Mouse (Mus musculus) forebrain, embryonic 16.5 days (tissue): ENCODE results near the gene Sell. TPM values are rescaled to one million over a fixed set of nuclear protein-coding genes. Genes with fewer than 3 reads are reported as not detected.

Source experiments
- ATAC-seq: fragments of 200-750 bp; cut with Nextera tagmentation; 2 replicates; pipeline ENCODE4 v1.8.0; 2017; ENCODE audit warnings: mild to moderate bottlenecking, moderate library complexity
- H3K27ac ChIP-seq: fragments of 300-500 bp; sonication (generic); 2 replicates; pipeline ENCODE4 v1.5.1; 2014; ENCODE audit warnings: low read length, control low read depth
- H3K27me3 ChIP-seq: fragments of 300-500 bp; sonication (generic); replicated peaks from 2 replicates; pipeline ENCODE4 v1.6.1; 2014; ENCODE audit warnings: low read length; ENCODE audit not compliant: control insufficient read depth, insufficient read depth
- H3K36me3 ChIP-seq: fragments of 300-500 bp; sonication (generic); 2 replicates; pipeline ENCODE4 v1.6.1; 2014; ENCODE audit not compliant: control insufficient read depth, insufficient read depth
- H3K4me1 ChIP-seq: fragments of 300-500 bp; sonication (generic); replicated peaks from 2 replicates; pipeline ENCODE4 v1.6.1; 2014; ENCODE audit warnings: low read length; ENCODE audit not compliant: control insufficient read depth, insufficient read depth
- H3K4me2 ChIP-seq: fragments of 300-500 bp; sonication (generic); 2 replicates; pipeline ENCODE4 v1.6.1; 2014; ENCODE audit warnings: mild to moderate bottlenecking, low read length, control low read depth
- H3K4me3 ChIP-seq: fragments of 300-500 bp; sonication (generic); replicated peaks from 2 replicates; pipeline ENCODE4 v1.5.1; 2014; ENCODE audit warnings: mild to moderate bottlenecking, low read length, control low read depth
- H3K9ac ChIP-seq: fragments of 300-500 bp; sonication (generic); replicated peaks from 2 replicates; pipeline ENCODE4 v1.6.1; 2014; ENCODE audit warnings: low read depth, low read length, control low read depth
- H3K9me3 ChIP-seq: fragments of 300-500 bp; sonication (generic); 2 replicates; pipeline ENCODE4 v1.6.1; 2016; ENCODE audit warnings: low read length; ENCODE audit not compliant: control insufficient read depth
- WGBS: fragments of 180-500 bp; shearing (Covaris S2); extraction: QIAGEN DNeasy Blood & Tissue Kit; methylation state at CpG from one replicate; pipeline ENCODE4 v1.1.7; 2014; 5-methylcytosine and 5-hydroxymethylcytosine counted together
- polyA plus RNA-seq: library from polyadenylated mRNA; unstranded; fragments of >200 nt; fragmentation: Nextera tagmentation; extraction: Ambion mirVana; gene quantifications from 2 replicates; pipeline ENCODE4 v1.2.1, GENCODE M21; 2015

The Sell gene
- polyA plus RNA-seq, 1 experiment from 2014 or later: 0.11 TPM

- no peak overlapping the region for H3K27ac ChIP-seq
- H3K9me3 ChIP-seq: no peaks in the 10 kb centered on the region
- H3K36me3 ChIP-seq: no peaks in the 10 kb centered on the region
- no peak overlapping the region for H3K4me3 ChIP-seq
- no peak for ATAC-seq
- H3K9ac ChIP-seq: no peak overlapping the region
- H3K27me3 ChIP-seq: no peaks in the 10 kb centered on the region
- H3K4me1 ChIP-seq: no peaks in the 10 kb centered on the region
- WGBS: 24% methylated on average over 3 of the region's 3 CpGs
- H3K4me2 ChIP-seq: no peak overlapping the region
These were observed 18.2 kb upstream of the Sell start for GRCm38 (mm10) chr1:164043549-164043948.

GRCm38 (mm10) chr1:164047934-164048333 lies 13.8 kb upstream of the Sell start, which contains the start of gene Sele:
Sele (plus strand) TSS chr1:164048234.
- H3K4me3 ChIP-seq: no peak within 1 kb of the TSS
- no peak within 1 kb of the TSS for H3K9ac ChIP-seq
- H3K27ac ChIP-seq: no peak within 1 kb of the TSS
- no peaks in the 10 kb centered on the region for H3K9me3 ChIP-seq
- 86% methylated on average over 5 of the region's 5 CpGs for WGBS
- no peaks in the 10 kb centered on the region for H3K4me1 ChIP-seq
- H3K4me2 ChIP-seq: no peak within 1 kb of the TSS
- no peaks in the 10 kb centered on the region for H3K27me3 ChIP-seq
- ATAC-seq: no peak
- H3K36me3 ChIP-seq: no peaks in the 10 kb centered on the region

- no peak overlapping the region for H3K4me3 ChIP-seq
- no peak overlapping the region for H3K9ac ChIP-seq
- H3K4me1 ChIP-seq: no peaks in the 10 kb centered on the region
- no peak overlapping the region for H3K4me2 ChIP-seq
- H3K27ac ChIP-seq: no peak overlapping the region
- H3K9me3 ChIP-seq: no peaks in the 10 kb centered on the region
- WGBS: 93% methylated on average over 9 of the region's 9 CpGs
- H3K27me3 ChIP-seq: no peaks in the 10 kb centered on the region
- no peaks in the 10 kb centered on the region for H3K36me3 ChIP-seq
- no peak for ATAC-seq
These were observed 8.2 kb upstream of the Sell start for GRCm38 (mm10) chr1:164053561-164053960.

GRCm38 (mm10) chr1:164054800-164055199 lies 7.0 kb upstream of the Sell start:
- no peak overlapping the region for H3K4me3 ChIP-seq
- no peaks in the 10 kb centered on the region for H3K27me3 ChIP-seq
- no peaks in the 10 kb centered on the region for H3K36me3 ChIP-seq
- no peak for ATAC-seq
- no peak overlapping the region for H3K27ac ChIP-seq
- no peaks in the 10 kb centered on the region for H3K9me3 ChIP-seq
- no peak overlapping the region for H3K4me2 ChIP-seq
- 47% methylated on average over 2 of the region's 2 CpGs for WGBS
- no peaks in the 10 kb centered on the region for H3K4me1 ChIP-seq
- no peak overlapping the region for H3K9ac ChIP-seq

- Histone ChIP-seq H3K4me3 (no peak overlapping the region), H3K36me3 (no peaks in the 10 kb centered on the region), H3K9ac (no peak overlapping the region), H3K9me3 (no peaks in the 10 kb centered on the region), H3K27ac (no peak overlapping the region), H3K4me2 (no peak overlapping the region), H3K4me1 (no peaks in the 10 kb centered on the region), H3K27me3 (no peaks in the 10 kb centered on the region)
- WGBS: 93% methylated on average over 4 of the region's 4 CpGs
- no peak for ATAC-seq
These were observed 1.7 kb upstream of the Sell start for GRCm38 (mm10) chr1:164060071-164060470.

- H3K4me3 ChIP-seq: no peak overlapping the region
- no peak overlapping the region for H3K27ac ChIP-seq
- WGBS: 44% methylated on average over 4 of the region's 4 CpGs
- H3K9ac ChIP-seq: no peak overlapping the region
- no peaks in the 10 kb centered on the region for H3K36me3 ChIP-seq
- ATAC-seq: no peak
- H3K4me2 ChIP-seq: no peak overlapping the region
- no peaks in the 10 kb centered on the region for H3K4me1 ChIP-seq
- H3K9me3 ChIP-seq: no peaks in the 10 kb centered on the region
- H3K27me3 ChIP-seq: no peaks in the 10 kb centered on the region
These were observed 504 bp upstream of the Sell start for GRCm38 (mm10) chr1:164061278-164061677.

GRCm38 (mm10) chr1:164062856-164063255 lies 1.1 kb downstream of the Sell start:
- no peak overlapping the region for H3K27ac ChIP-seq
- no peaks in the 10 kb centered on the region for H3K27me3 ChIP-seq
- ATAC-seq: no peak
- H3K4me1 ChIP-seq: no peaks in the 10 kb centered on the region
- no peaks in the 10 kb centered on the region for H3K36me3 ChIP-seq
- no peaks in the 10 kb centered on the region for H3K9me3 ChIP-seq
- no peak overlapping the region for H3K9ac ChIP-seq
- no peak overlapping the region for H3K4me2 ChIP-seq
- 54% methylated on average over 2 of the region's 2 CpGs for WGBS
- no peak overlapping the region for H3K4me3 ChIP-seq

- ATAC-seq: no peak
- no peaks in the 10 kb centered on the region for H3K36me3 ChIP-seq
- H3K27ac ChIP-seq: no peak overlapping the region
- no peaks in the 10 kb centered on the region for H3K4me1 ChIP-seq
- no peaks in the 10 kb centered on the region for H3K9me3 ChIP-seq
- 71% methylated on average over 3 of the region's 3 CpGs for WGBS
- no peaks in the 10 kb centered on the region for H3K27me3 ChIP-seq
- no peak overlapping the region for H3K4me3 ChIP-seq
- H3K9ac ChIP-seq: no peak overlapping the region
- H3K4me2 ChIP-seq: no peak overlapping the region
These were observed 2.0 kb downstream of the Sell start for GRCm38 (mm10) chr1:164063745-164064144.

GRCm38 (mm10) chr1:164069261-164069660 lies 7.5 kb downstream of the Sell start:
- Histone ChIP-seq H3K9me3 (no peaks in the 10 kb centered on the region), H3K36me3 (no peaks in the 10 kb centered on the region), H3K4me3 (no peak overlapping the region), H3K9ac (no peak overlapping the region), H3K27me3 (no peaks in the 10 kb centered on the region), H3K27ac (no peak overlapping the region), H3K4me2 (no peak overlapping the region), H3K4me1 (no peaks in the 10 kb centered on the region)
- ATAC-seq: no peak

GRCm38 (mm10) chr1:164070461-164070860 lies 8.7 kb downstream of the Sell start:
- H3K36me3 ChIP-seq: no peaks in the 10 kb centered on the region
- ATAC-seq: no peak

More at GRCm38 (mm10) chr1:164070461-164070860, 8.7 kb downstream of the Sell start:
- no peaks in the 10 kb centered on the region for H3K9me3 ChIP-seq
- no peak overlapping the region for H3K9ac ChIP-seq
- WGBS: 87% methylated on average over 4 of the region's 4 CpGs
- no peak overlapping the region for H3K27ac ChIP-seq
- no peaks in the 10 kb centered on the region for H3K27me3 ChIP-seq
- no peak overlapping the region for H3K4me3 ChIP-seq
- H3K4me1 ChIP-seq: no peaks in the 10 kb centered on the region
- no peak overlapping the region for H3K4me2 ChIP-seq
